Mouse (Mus musculus) liver, adult 2 months (tissue): Measurements from ENCODE around the gene Pmvk. TPM values are rescaled to one million over a fixed set of nuclear protein-coding genes. Genes with fewer than 3 reads are reported as not detected.

Experiments used
- DNase-seq: peaks from one replicate; pipeline ENCODE4 v3.0.0-alpha.2; 2011; ENCODE audit warnings: low read depth, low spot score; ENCODE audit errors: extremely low read depth
- H3K27ac ChIP-seq: fragments of 200-500 bp; replicated peaks from 2 replicates; pipeline ENCODE4 v1.5.1; 2012; ENCODE audit warnings: low read depth, mild to moderate bottlenecking, control low read depth, inconsistent platforms, low read length; ENCODE audit not compliant: insufficient read depth
- H3K27me3 ChIP-seq: fragments of 200-500 bp; 2 replicates; pipeline ENCODE4 v1.6.1; 2012; ENCODE audit warnings: mild to moderate bottlenecking, moderate library complexity, low read length, inconsistent platforms; ENCODE audit not compliant: control insufficient read depth, insufficient read depth
- H3K36me3 ChIP-seq: fragments of 200-500 bp; 2 replicates; pipeline ENCODE4 v1.6.1; 2012; ENCODE audit warnings: low read length, inconsistent platforms; ENCODE audit not compliant: control insufficient read depth, insufficient read depth
- H3K4me1 ChIP-seq: fragments of 200-500 bp; 2 replicates; pipeline ENCODE4 v1.6.1; 2011; ENCODE audit warnings: low read length; ENCODE audit not compliant: control insufficient read depth, insufficient read depth
- H3K4me3 ChIP-seq: fragments of 200-500 bp; 2 replicates; pipeline ENCODE4 v1.5.1; 2011; ENCODE audit warnings: low read depth, mild to moderate bottlenecking, control low read depth, low read length, moderate library complexity; ENCODE audit not compliant: insufficient read depth
- H3K79me2 ChIP-seq: fragments of 200-500 bp; 2 replicates; pipeline ENCODE4 v1.6.1; 2012; ENCODE audit warnings: inconsistent platforms, mild to moderate bottlenecking, low read length, moderate library complexity; ENCODE audit not compliant: control insufficient read depth, insufficient read depth
- H3K9ac ChIP-seq: fragments of 200-500 bp; 2 replicates; pipeline ENCODE4 v1.6.1; 2012; ENCODE audit warnings: low read depth, mild to moderate bottlenecking, control low read depth, inconsistent platforms, low read length
- CTCF ChIP-seq: fragments of 200-500 bp; IDR thresholded peaks from 2 replicates; pipeline ENCODE4 v1.5.1; 2011; ENCODE audit warnings: low read depth, low read length, control low read depth
- POLR2A ChIP-seq: fragments of 200-500 bp; IDR thresholded peaks from 2 replicates; pipeline ENCODE4 v1.6.1; 2011; ENCODE audit warnings: low read length, control low read depth; ENCODE audit not compliant: insufficient read depth; ENCODE audit errors: extremely low read depth
- WGBS: fragments of 180-500 bp; shearing (Covaris S2); methylation state at CpG from one replicate; pipeline ENCODE4 v1.1.7; 2018; 5-methylcytosine and 5-hydroxymethylcytosine counted together
- polyA plus RNA-seq: library from polyadenylated mRNA; depleted of rRNA; stranded (reverse); fragments of >200 nt; gene quantifications from 2 replicates; pipeline ENCODE4 v1.2.3, GENCODE M21; 2012
- total RNA-seq: library from RNA; depleted of rRNA; stranded (reverse); fragments of >200 nt; gene quantifications from 2 replicates; pipeline ENCODE4 v1.2.3, GENCODE M21; 2014

The Pmvk gene
- total and polyA plus RNA-seq, 2 experiments: 108 to 112 TPM

DNA sequence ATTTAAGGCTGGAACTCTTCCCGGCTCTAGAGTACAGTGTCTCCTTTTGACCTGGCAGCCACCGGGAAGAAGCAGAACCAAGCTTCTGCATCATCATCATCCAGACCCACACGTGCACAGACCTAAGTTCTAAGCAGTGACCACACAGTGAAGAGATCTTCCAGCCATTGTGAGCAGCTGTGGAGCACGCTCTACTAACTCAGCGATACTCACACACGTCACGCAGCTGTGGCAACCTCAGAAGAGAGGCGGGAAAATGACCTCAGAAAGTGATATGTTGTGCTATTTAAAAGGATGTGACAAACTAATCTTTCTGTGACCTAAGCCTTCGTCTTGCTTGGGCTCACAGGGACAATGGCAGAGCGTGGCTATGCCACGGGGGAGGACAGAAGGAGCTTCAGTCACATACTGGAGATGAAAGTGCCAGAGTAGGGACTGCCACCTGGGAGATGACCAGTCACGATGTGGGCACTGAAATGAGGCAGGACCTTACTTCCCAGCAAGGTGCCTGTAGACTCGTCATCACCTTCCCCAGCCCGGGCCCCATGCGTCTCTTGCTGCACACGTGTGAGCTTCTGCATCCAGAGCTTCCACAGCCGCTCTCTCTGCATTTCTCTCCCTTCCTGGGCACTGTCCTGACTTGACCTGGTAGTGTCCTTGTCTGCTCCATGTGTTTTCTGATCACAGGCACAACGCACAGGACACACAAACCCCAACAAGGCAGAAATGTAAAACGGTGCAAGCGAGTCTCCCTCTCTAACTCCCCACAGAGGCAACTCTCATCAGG lies 32.8 kb downstream of the Pmvk start:
- Histone ChIP-seq H3K27ac (no peak overlapping the region), H3K9ac (no peak overlapping the region), H3K27me3 (no peaks in the 10 kb centered on the region), H3K4me3 (no peak overlapping the region), H3K79me2 (no peaks in the 10 kb centered on the region), H3K4me1 (no peaks in the 10 kb centered on the region), H3K36me3 (no peaks in the 10 kb centered on the region)
- no peak for TF ChIP-seq CTCF
- no peak for TF ChIP-seq POLR2A
- 74% methylated on average over 20 of the region's 20 CpGs for WGBS
- no peak for DNase-seq

DNA sequence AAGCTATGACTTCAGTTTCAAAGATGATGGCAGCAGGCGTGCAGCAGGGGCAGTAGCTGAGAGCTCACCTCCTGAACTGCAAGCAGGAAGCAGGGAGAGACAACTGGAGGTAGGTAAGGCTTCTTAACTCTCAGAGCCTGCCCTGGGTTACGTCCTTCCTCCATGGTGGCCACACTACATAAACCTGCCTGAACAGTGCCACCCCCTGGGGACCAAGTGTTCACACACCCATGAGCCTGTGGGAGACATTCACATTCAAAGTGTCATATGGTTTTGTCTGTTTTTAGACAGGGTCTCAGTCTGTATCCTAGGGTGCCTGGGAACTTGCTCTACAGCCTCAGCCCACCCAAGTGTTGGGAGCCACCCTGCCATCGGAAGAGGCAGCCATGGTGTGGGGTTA lies 36.4 kb downstream of the Pmvk start:
- TF ChIP-seq POLR2A (no peak), CTCF (peak; percentile 21; the same call in 1 of the 2 replicates)
- WGBS: 90% methylated on average over 3 of the region's 3 CpGs
- H3K9ac ChIP-seq: no peak overlapping the region
- no peaks in the 10 kb centered on the region for H3K4me1 ChIP-seq
- H3K36me3 ChIP-seq: no peaks in the 10 kb centered on the region
- no peak overlapping the region for H3K4me3 ChIP-seq
- no peak for DNase-seq
- no peak overlapping the region for H3K27ac ChIP-seq
- no peaks in the 10 kb centered on the region for H3K27me3 ChIP-seq
- no peaks in the 10 kb centered on the region for H3K79me2 ChIP-seq

DNA sequence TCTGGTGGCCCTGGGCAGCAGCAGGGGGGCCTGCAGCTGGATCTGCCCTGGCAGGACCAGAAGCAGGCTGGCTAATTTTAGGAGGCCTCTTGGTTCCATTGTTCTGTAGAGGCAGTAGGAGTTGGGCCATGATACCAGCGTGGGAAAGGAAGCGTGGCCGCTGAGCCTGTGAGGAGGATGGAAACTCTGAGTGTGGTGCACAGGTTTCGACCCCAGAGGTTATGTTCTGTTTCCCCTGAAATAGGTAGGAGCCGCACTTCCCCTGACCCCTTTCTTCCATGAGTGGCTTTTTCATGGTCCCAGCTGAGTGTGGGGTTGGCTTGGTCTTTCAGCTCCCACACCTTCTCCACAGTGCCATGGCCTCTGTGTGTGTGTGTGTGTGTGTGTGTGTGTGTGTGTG lies 37.2 kb downstream of the Pmvk start:
- H3K27ac ChIP-seq: no peak overlapping the region
- DNase-seq: no peak
- 83% methylated on average over 5 of the region's 5 CpGs for WGBS

DNA sequence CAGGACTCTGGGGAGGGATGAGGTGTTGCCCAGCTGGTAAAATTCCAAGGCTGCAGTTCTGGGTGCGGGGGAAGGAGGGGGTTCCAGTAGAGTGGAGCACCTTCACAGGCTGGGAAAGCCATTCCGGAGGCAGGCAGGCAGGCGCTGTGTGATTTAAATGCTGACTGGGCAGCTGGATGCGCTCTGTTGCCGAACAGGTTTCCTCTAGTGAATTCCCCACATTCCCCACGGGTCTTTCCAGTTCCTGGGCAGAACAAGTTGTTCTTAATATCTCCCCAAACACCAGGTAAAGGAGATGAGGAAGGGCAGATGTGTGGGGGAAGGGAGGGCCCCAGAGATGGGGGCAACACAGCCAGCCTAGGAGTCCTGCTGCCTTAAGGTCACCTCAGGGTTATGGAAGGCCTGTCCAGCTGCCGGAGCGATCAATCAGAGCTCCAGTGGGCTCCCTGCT lies 38.4 kb downstream of the Pmvk start:
- Histone ChIP-seq H3K4me3 (no peak overlapping the region), H3K27ac (no peak overlapping the region), H3K9ac (no peak overlapping the region), H3K36me3 (no peaks in the 10 kb centered on the region), H3K4me1 (no peaks in the 10 kb centered on the region), H3K27me3 (no peaks in the 10 kb centered on the region), H3K79me2 (no peaks in the 10 kb centered on the region)
- no peak for TF ChIP-seq POLR2A
- no peak for TF ChIP-seq CTCF
- no peak for DNase-seq
- 72% methylated on average over 8 of the region's 8 CpGs for WGBS

More for the DNA sequence above, 37.2 kb downstream of the Pmvk start:
- TF ChIP-seq CTCF: no peak
- TF ChIP-seq POLR2A: no peak
- H3K4me1 ChIP-seq: no peaks in the 10 kb centered on the region
- H3K36me3 ChIP-seq: no peaks in the 10 kb centered on the region
- H3K9ac ChIP-seq: no peak overlapping the region
- no peaks in the 10 kb centered on the region for H3K79me2 ChIP-seq
- H3K4me3 ChIP-seq: no peak overlapping the region
- no peaks in the 10 kb centered on the region for H3K27me3 ChIP-seq

DNA sequence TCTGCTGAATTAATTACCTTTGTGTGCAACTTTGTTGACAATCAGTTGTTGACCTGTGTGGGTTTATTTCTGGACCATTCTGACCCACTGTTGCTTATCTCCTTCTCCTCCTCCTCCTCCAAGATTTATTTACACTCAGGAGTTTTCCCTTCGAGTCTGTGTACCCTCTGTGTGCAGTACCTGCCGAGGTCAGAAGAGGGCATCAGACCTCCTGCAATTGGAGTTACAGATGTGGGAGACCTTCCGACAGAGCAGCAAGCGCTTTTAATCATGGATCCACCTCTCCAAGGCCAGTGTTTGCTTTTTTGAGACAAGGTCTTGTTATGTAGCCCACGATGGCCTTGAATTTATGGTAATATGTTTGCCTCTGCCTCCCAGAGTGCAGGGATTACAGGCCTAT lies 40.3 kb downstream of the Pmvk start:
- Histone ChIP-seq H3K79me2 (no peaks in the 10 kb centered on the region), H3K4me1 (no peaks in the 10 kb centered on the region), H3K27me3 (no peaks in the 10 kb centered on the region), H3K27ac (no peak overlapping the region), H3K36me3 (no peaks in the 10 kb centered on the region), H3K4me3 (no peak overlapping the region), H3K9ac (no peak overlapping the region)
- WGBS: 89% methylated on average over 5 of the region's 5 CpGs
- DNase-seq: no peak
- TF ChIP-seq CTCF: no peak
- no peak for TF ChIP-seq POLR2A

DNA sequence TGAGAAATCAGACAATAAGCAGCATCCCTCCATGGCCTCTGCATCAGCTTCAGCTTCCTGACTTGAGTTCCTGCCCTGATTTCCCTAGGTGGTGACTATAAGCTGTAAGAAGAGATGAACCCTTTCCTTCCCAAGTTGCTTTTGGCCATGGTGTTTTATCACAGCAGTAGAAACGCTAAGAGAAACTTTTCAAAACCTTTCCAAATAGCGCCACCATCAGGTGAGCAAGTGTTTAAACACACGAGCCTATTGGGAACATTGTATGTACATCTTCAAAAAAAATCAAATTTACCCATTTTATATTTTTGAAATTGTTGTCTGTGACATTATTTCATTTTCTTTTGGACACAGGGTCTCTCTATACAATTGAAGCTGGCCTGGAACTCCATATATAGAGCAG lies 42.0 kb downstream of the Pmvk start:
- TF ChIP-seq POLR2A (no peak), CTCF (no peak)
- WGBS: 73% methylated on average over 3 of the region's 3 CpGs
- no peaks in the 10 kb centered on the region for H3K4me1 ChIP-seq
- no peaks in the 10 kb centered on the region for H3K36me3 ChIP-seq
- H3K27ac ChIP-seq: no peak overlapping the region
- no peaks in the 10 kb centered on the region for H3K79me2 ChIP-seq
- H3K27me3 ChIP-seq: no peaks in the 10 kb centered on the region
- no peak for DNase-seq
- H3K4me3 ChIP-seq: no peak overlapping the region
- H3K9ac ChIP-seq: no peak overlapping the region
